Mouse (Mus musculus) cerebellum, adult 2 months (tissue): ENCODE data around the gene Olfr1138. TPM values are rescaled to one million over a fixed set of nuclear protein-coding genes. Genes with fewer than 3 reads are reported as not detected.

ENCODE experiments used
- DNase-seq, 2 experiments: peaks; one replicate each; pipeline ENCODE4 v3.0.0; 2021
- H3K27ac ChIP-seq: fragments of 200-500 bp; 2 replicates; pipeline ENCODE4 v1.5.1; 2012; ENCODE audit warnings: low read length, control low read depth, inconsistent platforms; ENCODE audit not compliant: insufficient read depth
- H3K27me3 ChIP-seq: fragments of 200-500 bp; 2 replicates; pipeline ENCODE4 v1.6.1; 2012; ENCODE audit warnings: inconsistent platforms, mild to moderate bottlenecking, low read length, moderate library complexity; ENCODE audit not compliant: control insufficient read depth, insufficient read depth
- H3K4me1 ChIP-seq: fragments of 200-500 bp; 2 replicates; pipeline ENCODE4 v1.6.1; 2011; ENCODE audit warnings: low read length; ENCODE audit not compliant: control insufficient read depth, insufficient read depth
- H3K4me3 ChIP-seq: fragments of 200-500 bp; replicated peaks from 2 replicates; pipeline ENCODE3; 2011; ENCODE audit warnings: mild to moderate bottlenecking, low read depth, low read length, control low read depth; ENCODE audit not compliant: insufficient read depth
- CTCF ChIP-seq: fragments of 200-500 bp; IDR thresholded peaks from 2 replicates; pipeline ENCODE4 v1.5.1; 2011; ENCODE audit warnings: low read depth, mild to moderate bottlenecking, control low read depth, low read length, moderate library complexity, borderline replicate concordance; ENCODE audit not compliant: insufficient read depth
- POLR2A ChIP-seq: fragments of 200-500 bp; IDR thresholded peaks from 2 replicates; pipeline ENCODE4 v1.6.1; 2011; ENCODE audit warnings: low read length, control low read depth, borderline replicate concordance; ENCODE audit not compliant: insufficient read depth
- WGBS: fragments of 180-500 bp; shearing (Covaris S2); methylation state at CpG from one replicate; pipeline ENCODE4 v1.1.7; 2018; 5-methylcytosine and 5-hydroxymethylcytosine counted together
- polyA plus RNA-seq: library from polyadenylated mRNA; depleted of rRNA; stranded (reverse); fragments of >200 nt; gene quantifications from 2 replicates; pipeline ENCODE4 v1.2.3, GENCODE M21; 2012; rRNA removed

Olfr1138 gene
- polyA plus RNA-seq, result not detected in 2 replicates

GRCm38 (mm10) chr2:87739878-87740277, at the start of gene Olfr1138:
Gene Olfr1138, minus strand, starts transcription at chr2:87739978.
- DNase-seq, result no peak
- no peaks in the 10 kb centered on the region for H3K27me3 ChIP-seq
- H3K4me3 ChIP-seq, result no peak within 1 kb of the TSS
- H3K27ac ChIP-seq, result no peak within 1 kb of the TSS
- no peak for TF ChIP-seq POLR2A
- TF ChIP-seq CTCF, result no peak
- WGBS, result 76% methylated on average over 1 of the region's 1 CpGs
- H3K4me1 ChIP-seq, result no peaks in the 10 kb centered on the region

GRCm38 (mm10) chr2:87779183-87779582, 39.4 kb upstream of the Olfr1138 start, which contains the start of gene Olfr152:
Gene Olfr152, plus strand, starts transcription at chr2:87779483.
- Histone ChIP-seq H3K4me3 (no peak within 1 kb of the TSS), H3K27ac (no peak within 1 kb of the TSS), H3K4me1 (no peaks in the 10 kb centered on the region), H3K27me3 (no peaks in the 10 kb centered on the region)
- no peak for DNase-seq
- WGBS, result 81% methylated on average over 4 of the region's 4 CpGs
- no peak for TF ChIP-seq CTCF
- no peak for TF ChIP-seq POLR2A

GRCm38 (mm10) chr2:87776143-87776542, 36.4 kb upstream of the Olfr1138 start:
- Histone ChIP-seq H3K27ac (no peak overlapping the region), H3K4me1 (no peaks in the 10 kb centered on the region), H3K27me3 (no peaks in the 10 kb centered on the region), H3K4me3 (no peak overlapping the region)
- 10% methylated on average over 1 of the region's 1 CpGs for WGBS
- DNase-seq, result no peak
- TF ChIP-seq CTCF (no peak), POLR2A (no peak)

GRCm38 (mm10) chr2:87753891-87754290, 14.1 kb upstream of the Olfr1138 start, which contains the start of gene Olfr1141:
Gene Olfr1141, minus strand, starts transcription at chr2:87753991.
- Histone ChIP-seq H3K4me1 (no peaks in the 10 kb centered on the region), H3K4me3 (no peak within 1 kb of the TSS), H3K27me3 (no peaks in the 10 kb centered on the region), H3K27ac (no peak within 1 kb of the TSS)
- no peak for TF ChIP-seq POLR2A
- TF ChIP-seq CTCF, result no peak
- DNase-seq, result no peak
- WGBS, result 91% methylated on average over 1 of the region's 1 CpGs

GRCm38 (mm10) chr2:87743452-87743851, 3.7 kb upstream of the Olfr1138 start, which contains the start of gene Olfr1140:
Gene Olfr1140, plus strand, starts transcription at chr2:87743752.
- no peaks in the 10 kb centered on the region for H3K4me1 ChIP-seq
- TF ChIP-seq CTCF, result no peak
- no peak for TF ChIP-seq POLR2A
- H3K27me3 ChIP-seq, result no peaks in the 10 kb centered on the region
- no peak within 1 kb of the TSS for H3K27ac ChIP-seq
- no peak within 1 kb of the TSS for H3K4me3 ChIP-seq
- WGBS, result 73% methylated on average over 3 of the region's 3 CpGs
- no peak for DNase-seq

- H3K4me3 ChIP-seq, result no peak within 1 kb of the TSS
- no peak for DNase-seq
- no peaks in the 10 kb centered on the region for H3K4me1 ChIP-seq
- H3K27me3 ChIP-seq, result no peaks in the 10 kb centered on the region
- TF ChIP-seq CTCF, result no peak
- no peak for TF ChIP-seq POLR2A
- H3K27ac ChIP-seq, result no peak within 1 kb of the TSS
These were observed 26.7 kb downstream of the Olfr1138 start, which contains the start of gene Olfr1137 for GRCm38 (mm10) chr2:87713079-87713478. Gene Olfr1137, minus strand, starts transcription at chr2:87713179.

GRCm38 (mm10) chr2:87693847-87694246, 45.9 kb downstream of the Olfr1138 start, which contains the start of gene Olfr1136:
Gene Olfr1136, minus strand, starts transcription at chr2:87693947.
- DNase-seq, result no peak
- H3K27ac ChIP-seq, result no peak within 1 kb of the TSS
- H3K27me3 ChIP-seq, result no peaks in the 10 kb centered on the region
- no peaks in the 10 kb centered on the region for H3K4me1 ChIP-seq
- TF ChIP-seq CTCF, result no peak
- no peak for TF ChIP-seq POLR2A
- H3K4me3 ChIP-seq, result no peak within 1 kb of the TSS

Other genes with a start within 250 kb of the Olfr1138 start
- not detected in 2 replicates for gene Pramel7, start 242.9 kb downstream of the Olfr1138 start, polyA plus RNA-seq
- not detected in 2 replicates for gene Pramel6, start 233.4 kb downstream of the Olfr1138 start, polyA plus RNA-seq
- 0.08 TPM in 1 of 2 replicates, not detected in the other for gene Olfr153, start 208.2 kb downstream of the Olfr1138 start, polyA plus RNA-seq
- not detected in 2 replicates for gene Olfr1128, start 194.4 kb downstream of the Olfr1138 start, polyA plus RNA-seq
- gene Olfr1129, start 166.1 kb downstream of the Olfr1138 start, polyA plus RNA-seq, result not detected in 2 replicates
- gene Olfr1130, start 133.8 kb downstream of the Olfr1138 start, polyA plus RNA-seq, result not detected in 2 replicates
- not detected in 2 replicates for gene Olfr1131, start 112.9 kb downstream of the Olfr1138 start, polyA plus RNA-seq
- not detected in 2 replicates for gene Olfr1132, start 102.4 kb downstream of the Olfr1138 start, polyA plus RNA-seq
- gene Olfr1133, start 92.6 kb downstream of the Olfr1138 start, polyA plus RNA-seq, result not detected in 2 replicates
- not detected in 2 replicates for gene Olfr1134, start 81.5 kb downstream of the Olfr1138 start, polyA plus RNA-seq
- gene Olfr1135, start 66.3 kb downstream of the Olfr1138 start, polyA plus RNA-seq, result not detected in 2 replicates
- gene Olfr1136, start 46.0 kb downstream of the Olfr1138 start, polyA plus RNA-seq, result not detected in 2 replicates
- gene Olfr1137, start 26.8 kb downstream of the Olfr1138 start, polyA plus RNA-seq, result not detected in 2 replicates
- gene Olfr1140, start 3.8 kb upstream of the Olfr1138 start, polyA plus RNA-seq, result not detected in 2 replicates
- not detected in 2 replicates for gene Olfr1141, start 14.0 kb upstream of the Olfr1138 start, polyA plus RNA-seq
- gene Olfr152, start 39.5 kb upstream of the Olfr1138 start, polyA plus RNA-seq, result not detected in 2 replicates
- gene Olfr1143, start 60.6 kb upstream of the Olfr1138 start, polyA plus RNA-seq, result not detected in 2 replicates
- not detected in 2 replicates for gene Olfr1145, start 69.8 kb upstream of the Olfr1138 start, polyA plus RNA-seq
- gene Olfr1148, start 90.6 kb upstream of the Olfr1138 start, polyA plus RNA-seq, result not detected in 2 replicates
- gene Olfr1150-ps1, start 104.0 kb upstream of the Olfr1138 start, polyA plus RNA-seq, result not detected in 2 replicates
- not detected in 2 replicates for gene Olfr1151, start 115.9 kb upstream of the Olfr1138 start, polyA plus RNA-seq
- gene Olfr1152, start 126.5 kb upstream of the Olfr1138 start, polyA plus RNA-seq, result not detected in 2 replicates
- not detected in 2 replicates for gene Olfr1153, start 155.0 kb upstream of the Olfr1138 start, polyA plus RNA-seq
- gene Olfr1154, start 165.2 kb upstream of the Olfr1138 start, polyA plus RNA-seq, result not detected in 2 replicates
- not detected in 2 replicates for gene Olfr1155, start 205.2 kb upstream of the Olfr1138 start, polyA plus RNA-seq
- gene Olfr1156, start 213.1 kb upstream of the Olfr1138 start, polyA plus RNA-seq, result not detected in 2 replicates
- gene Olfr1157, start 228.3 kb upstream of the Olfr1138 start, polyA plus RNA-seq, result not detected in 2 replicates
- not detected in 2 replicates for gene Olfr74, start 234.7 kb upstream of the Olfr1138 start, polyA plus RNA-seq